Mouse (Mus musculus) neural tube, embryonic 13.5 days (tissue): ENCODE measurements around the gene Bmpr2. TPM values are rescaled to one million over a fixed set of nuclear protein-coding genes. Genes with fewer than 3 reads are reported as not detected.

Source experiments
- ATAC-seq: fragments of 200-750 bp; cut with Nextera tagmentation; 2 replicates; pipeline ENCODE4 v1.8.0; 2017; ENCODE audit warnings: low read depth, mild to moderate bottlenecking, moderate TSS enrichment, moderate library complexity
- H3K27ac ChIP-seq: fragments of 300-500 bp; sonication (generic); replicated peaks from 2 replicates; pipeline ENCODE4 v1.5.1; 2015; ENCODE audit warnings: moderate library complexity, mild to moderate bottlenecking, inconsistent platforms
- H3K27me3 ChIP-seq: fragments of 300-500 bp; sonication (generic); 2 replicates; pipeline ENCODE4 v1.6.1; 2015; ENCODE audit warnings: mild to moderate bottlenecking, inconsistent platforms
- H3K36me3 ChIP-seq: fragments of 300-500 bp; sonication (generic); 2 replicates; pipeline ENCODE4 v1.6.1; 2015; ENCODE audit warnings: mild to moderate bottlenecking, inconsistent platforms
- H3K4me1 ChIP-seq: fragments of 300-500 bp; sonication (generic); replicated peaks from 2 replicates; pipeline ENCODE4 v1.6.1; 2015; ENCODE audit warnings: inconsistent platforms
- H3K4me2 ChIP-seq: fragments of 300-500 bp; sonication (generic); 2 replicates; pipeline ENCODE4 v1.6.1; 2015; ENCODE audit warnings: inconsistent platforms, mild to moderate bottlenecking, moderate library complexity
- H3K4me3 ChIP-seq: fragments of 300-500 bp; sonication (generic); 2 replicates; pipeline ENCODE4 v1.5.1; 2015; ENCODE audit warnings: mild to moderate bottlenecking, inconsistent platforms
- H3K9ac ChIP-seq: fragments of 300-500 bp; sonication (generic); 2 replicates; pipeline ENCODE4 v1.6.1; 2015; ENCODE audit warnings: moderate library complexity, mild to moderate bottlenecking, inconsistent platforms
- H3K9me3 ChIP-seq: fragments of 300-500 bp; sonication (generic); 2 replicates; pipeline ENCODE4 v1.6.1; 2016; ENCODE audit warnings: inconsistent platforms
- WGBS: fragments of 180-500 bp; shearing (Covaris S2); methylation state at CpG from one replicate; pipeline ENCODE4 v1.1.7; 2015; 5-methylcytosine and 5-hydroxymethylcytosine counted together
- polyA plus RNA-seq: library from polyadenylated mRNA; unstranded; fragments of >200 nt; fragmentation: Nextera tagmentation; extraction: Ambion mirVana; gene quantifications from 2 replicates; pipeline ENCODE4 v1.2.1, GENCODE M21; 2015

Bmpr2 gene
- polyA plus RNA-seq, 1 experiment from 2014 or later = 11.8 TPM

- Histone ChIP-seq H3K4me2 (peak overlapping the region; percentile 91), H3K36me3 (no peaks in the 10 kb centered on the region), H3K27me3 (no peaks in the 10 kb centered on the region), H3K4me3 (peak overlapping the region; percentile 60), H3K27ac (peak overlapping the region; percentile 99), H3K9me3 (no peaks in the 10 kb centered on the region), H3K4me1 (peaks cover 20% of the 10 kb centered on the region), H3K9ac (peak overlapping the region; percentile 85)
- WGBS = 2% methylated on average over 10 of the region's 10 CpGs
- 0 out of 2 replicates have a peak, but pooled peaks have one; percentile 1 for ATAC-seq
Measured at GRCm38 (mm10) chr1:59762208-59762607, 992 bp upstream of the Bmpr2 start.

GRCm38 (mm10) chr1:59762651-59763163, 493 bp upstream of the Bmpr2 start:
- Histone ChIP-seq H3K36me3 (no peaks in the 10 kb centered on the region), H3K27me3 (no peaks in the 10 kb centered on the region), H3K4me3 (peak overlapping the region; percentile 60), H3K27ac (peak overlapping the region; percentile 99), H3K9me3 (no peaks in the 10 kb centered on the region), H3K4me1 (peaks cover 23% of the 10 kb centered on the region), H3K9ac (peak overlapping the region; percentile 85), H3K4me2 (peak overlapping the region; percentile 91)
- peak; percentile 71 for ATAC-seq
- under 1% methylated on average over 44 of the region's 44 CpGs for WGBS

GRCm38 (mm10) chr1:59763781-59764251, 616 bp downstream of the Bmpr2 start:
- peak overlapping the region; percentile 99 for H3K27ac ChIP-seq
- peak; percentile 68 for ATAC-seq
- H3K4me3 ChIP-seq = peak overlapping the region; percentile 60
- H3K4me1 ChIP-seq = peaks cover 35% of the 10 kb centered on the region
- peak overlapping the region; percentile 91 for H3K4me2 ChIP-seq
- H3K9ac ChIP-seq = peak overlapping the region; percentile 85
- H3K9me3 ChIP-seq = no peaks in the 10 kb centered on the region
- H3K27me3 ChIP-seq = no peaks in the 10 kb centered on the region
- WGBS = under 1% methylated on average over 54 of the region's 55 CpGs
- H3K36me3 ChIP-seq = peaks cover 3% of the 10 kb centered on the region; the same call in 1 of the 2 replicates

GRCm38 (mm10) chr1:59764407-59764971, 1.3 kb downstream of the Bmpr2 start:
- Histone ChIP-seq H3K4me1 (peaks cover 41% of the 10 kb centered on the region), H3K36me3 (peaks cover 3% of the 10 kb centered on the region; the same call in 1 of the 2 replicates), H3K9ac (peak overlapping the region; percentile 85), H3K9me3 (no peaks in the 10 kb centered on the region), H3K4me3 (peak overlapping the region; percentile 60), H3K27me3 (no peaks in the 10 kb centered on the region), H3K4me2 (peak overlapping the region; percentile 91), H3K27ac (peak overlapping the region; percentile 99)
- WGBS = under 1% methylated on average over 27 of the region's 27 CpGs
- ATAC-seq = no peak

GRCm38 (mm10) chr1:59765279-59765678, 2.1 kb downstream of the Bmpr2 start:
- no peak for ATAC-seq
- Histone ChIP-seq H3K27ac (no peak overlapping the region), H3K4me2 (peak overlapping the region; percentile 91), H3K27me3 (no peaks in the 10 kb centered on the region), H3K9me3 (no peaks in the 10 kb centered on the region), H3K36me3 (peaks cover 3% of the 10 kb centered on the region; the same call in 1 of the 2 replicates), H3K4me1 (peaks cover 48% of the 10 kb centered on the region), H3K4me3 (peak overlapping the region; percentile 60), H3K9ac (peak overlapping the region; percentile 62)
- WGBS = 9% methylated on average over 4 of the region's 4 CpGs

GRCm38 (mm10) chr1:59766626-59767025, 3.4 kb downstream of the Bmpr2 start:
- Histone ChIP-seq H3K36me3 (peaks cover 3% of the 10 kb centered on the region; the same call in 1 of the 2 replicates), H3K4me2 (peak overlapping the region; percentile 84), H3K9ac (peak overlapping the region; percentile 59; the same call in 1 of the 2 replicates), H3K27ac (no peak overlapping the region), H3K4me1 (peaks cover 58% of the 10 kb centered on the region), H3K9me3 (no peaks in the 10 kb centered on the region), H3K27me3 (no peaks in the 10 kb centered on the region), H3K4me3 (peak overlapping the region; percentile 40)
- ATAC-seq = no peak

GRCm38 (mm10) chr1:59771871-59772270, 8.7 kb downstream of the Bmpr2 start:
- Histone ChIP-seq H3K9ac (no peak overlapping the region), H3K4me2 (no peak overlapping the region), H3K27me3 (no peaks in the 10 kb centered on the region), H3K27ac (no peak overlapping the region), H3K4me1 (peaks cover 58% of the 10 kb centered on the region), H3K36me3 (peaks cover 3% of the 10 kb centered on the region; the same call in 1 of the 2 replicates), H3K9me3 (no peaks in the 10 kb centered on the region), H3K4me3 (no peak overlapping the region)
- no peak for ATAC-seq
- 81% methylated on average over 3 of the region's 3 CpGs for WGBS

- Histone ChIP-seq H3K9ac (no peak overlapping the region), H3K27me3 (no peaks in the 10 kb centered on the region), H3K4me3 (no peak overlapping the region), H3K4me1 (peaks cover under 1% of the 10 kb centered on the region; the same call in 1 of the 2 replicates), H3K9me3 (no peaks in the 10 kb centered on the region), H3K27ac (no peak overlapping the region), H3K36me3 (no peaks in the 10 kb centered on the region), H3K4me2 (no peak overlapping the region)
- ATAC-seq = no peak
- 84% methylated on average over 1 of the region's 1 CpGs for WGBS
Measured at GRCm38 (mm10) chr1:59781080-59781479, 17.9 kb downstream of the Bmpr2 start.

GRCm38 (mm10) chr1:59788975-59789374, 25.8 kb downstream of the Bmpr2 start:
- Histone ChIP-seq H3K27me3 (no peaks in the 10 kb centered on the region), H3K4me2 (no peak overlapping the region), H3K4me1 (peaks cover 20% of the 10 kb centered on the region), H3K4me3 (no peak overlapping the region), H3K27ac (peak overlapping the region; percentile 67), H3K9me3 (no peaks in the 10 kb centered on the region), H3K36me3 (no peaks in the 10 kb centered on the region), H3K9ac (no peak overlapping the region)
- 27% methylated on average over 6 of the region's 6 CpGs for WGBS
- peak; percentile 69; the same call in 1 of the 2 replicates for ATAC-seq

- Histone ChIP-seq H3K36me3 (no peaks in the 10 kb centered on the region), H3K9me3 (no peaks in the 10 kb centered on the region), H3K4me3 (no peak overlapping the region), H3K27ac (no peak overlapping the region), H3K9ac (no peak overlapping the region), H3K4me2 (no peak overlapping the region), H3K4me1 (peaks cover 20% of the 10 kb centered on the region), H3K27me3 (no peaks in the 10 kb centered on the region)
- whole genome bisulfite sequencing = 50% methylated on average over 5 of the region's 5 CpGs
- no peak; the same call in 1 of the 2 replicates for ATAC-seq
Measured at GRCm38 (mm10) chr1:59789741-59790140, 26.5 kb downstream of the Bmpr2 start.

- Histone ChIP-seq H3K36me3 (no peaks in the 10 kb centered on the region), H3K4me1 (0 out of 2 replicates have a peak, but pooled peaks cover 3% of the 10 kb centered on the region), H3K27me3 (no peaks in the 10 kb centered on the region), H3K27ac (no peak overlapping the region), H3K4me2 (no peak overlapping the region), H3K9me3 (no peaks in the 10 kb centered on the region), H3K9ac (no peak overlapping the region), H3K4me3 (no peak overlapping the region)
- 14% methylated on average over 1 of the region's 1 CpGs for WGBS
- ATAC-seq = no peak
Measured at GRCm38 (mm10) chr1:59795336-59795735, 32.1 kb downstream of the Bmpr2 start.

- Histone ChIP-seq H3K4me1 (0 out of 2 replicates have a peak, but pooled peaks cover 3% of the 10 kb centered on the region), H3K9ac (no peak overlapping the region), H3K27ac (no peak overlapping the region), H3K36me3 (no peaks in the 10 kb centered on the region), H3K4me2 (no peak overlapping the region), H3K4me3 (no peak overlapping the region), H3K9me3 (no peaks in the 10 kb centered on the region), H3K27me3 (no peaks in the 10 kb centered on the region)
- no peak for ATAC-seq
- WGBS = 84% methylated on average over 2 of the region's 2 CpGs
Measured at GRCm38 (mm10) chr1:59797865-59798264, 34.7 kb downstream of the Bmpr2 start.
